Mouse (Mus musculus) G1E (cell line): ENCODE data around the gene Amy2a3.
"Not testable (repeated sequence)": the region's sequence is repeated elsewhere in the genome, so short reads cannot be mapped to it uniquely, and the experiment has no call there.

Experiments used
- CTCF ChIP-seq: IDR thresholded peaks from 2 replicates; pipeline ENCODE4 v1.5.1; 2012; ENCODE audit warnings: low read depth, low read length, inconsistent platforms, mixed read lengths
- GATA1 ChIP-seq: IDR thresholded peaks from 2 replicates; pipeline ENCODE4 v1.6.1; 2012; ENCODE audit warnings: borderline replicate concordance, low read length, inconsistent platforms, mixed read lengths
- GATA2 ChIP-seq: IDR thresholded peaks from 2 replicates; pipeline ENCODE4 v1.6.1; 2012; ENCODE audit warnings: low read depth, low read length, inconsistent platforms, borderline replicate concordance
- POLR2AphosphoS5 ChIP-seq: IDR thresholded peaks from 2 replicates; pipeline ENCODE4 v1.6.1; 2012; ENCODE audit warnings: low read depth, low read length, inconsistent platforms; ENCODE audit not compliant: insufficient replicate concordance
- TAL1 ChIP-seq: conservative IDR thresholded peaks from 2 replicates; pipeline ENCODE4 v1.6.1; 2012; ENCODE audit warnings: low read depth, low read length, inconsistent platforms, mixed read lengths

DNA sequence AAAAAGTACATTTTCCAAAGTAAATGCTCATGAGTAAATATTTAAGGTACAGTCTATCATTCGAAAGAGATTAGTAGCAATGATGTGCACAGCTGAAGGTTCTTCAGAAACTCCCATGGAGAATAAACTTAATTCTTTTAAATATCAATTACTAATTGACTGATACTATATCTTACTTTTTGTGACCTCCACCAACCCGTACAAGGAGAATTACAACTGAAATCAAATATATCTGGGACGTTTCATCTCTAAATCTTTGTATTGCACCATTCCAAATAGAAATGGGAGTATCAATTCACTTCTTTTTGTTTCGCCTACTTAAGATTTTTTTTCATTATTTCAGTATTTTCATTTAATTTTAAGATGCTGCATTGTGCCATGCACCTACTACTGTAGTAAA lies 32.5 kb downstream of the Amy2a3 start, which contains the start of gene Amy2a4:
- TF ChIP-seq CTCF, POLR2AphosphoS5, GATA1, TAL1, GATA2: not testable (repeated sequence)
